Mouse (Mus musculus) midbrain, embryonic 10.5 days (tissue): ENCODE data around the gene Rcc2. TPM values are rescaled to one million over a fixed set of nuclear protein-coding genes. Genes with fewer than 3 reads are reported as not detected.
A peak's percentile ranks its signal among the peaks of the same experiment; 100 is the strongest.

Source experiments
- DNase-seq: peaks from one replicate; pipeline ENCODE4 v3.0.0-alpha.2; 2017; ENCODE audit warnings: low spot score
- H3K27ac ChIP-seq: fragments of 300-500 bp; sonication (generic); replicated peaks from 2 replicates; pipeline ENCODE4 v1.5.1; 2016; ENCODE audit warnings: mild to moderate bottlenecking
- H3K27me3 ChIP-seq: fragments of 300-500 bp; sonication (generic); 2 replicates; pipeline ENCODE4 v1.6.1; 2016; ENCODE audit warnings: low read depth, mild to moderate bottlenecking; ENCODE audit not compliant: poor library complexity, severe bottlenecking
- H3K36me3 ChIP-seq: fragments of 300-500 bp; sonication (generic); 2 replicates; pipeline ENCODE4 v1.6.1; 2016; ENCODE audit warnings: mild to moderate bottlenecking, moderate library complexity
- H3K4me1 ChIP-seq: fragments of 300-500 bp; sonication (generic); 2 replicates; pipeline ENCODE4 v1.6.1; 2016
- H3K4me3 ChIP-seq: fragments of 300-500 bp; sonication (generic); 2 replicates; pipeline ENCODE4 v1.5.1; 2016; ENCODE audit warnings: mild to moderate bottlenecking, moderate library complexity
- H3K9me3 ChIP-seq: fragments of 300-500 bp; sonication (generic); replicated peaks from 2 replicates; pipeline ENCODE4 v1.6.1; 2016; ENCODE audit warnings: mild to moderate bottlenecking
- WGBS: fragments of 180-500 bp; shearing (Covaris S2); methylation state at CpG from one replicate; pipeline ENCODE4 v1.1.7; 2016; 5-methylcytosine and 5-hydroxymethylcytosine counted together
- microRNA-seq: library from miRNA; unstranded; fragments of <30 nt; microRNA quantifications from one replicate; pipeline ENCODE4, GENCODE M21; 2017
- polyA plus RNA-seq: library from polyadenylated mRNA; unstranded; fragments of >200 nt; fragmentation: Nextera tagmentation; extraction: Ambion mirVana; gene quantifications from 2 replicates; pipeline ENCODE4 v1.2.1, GENCODE M21; 2016

The Rcc2 gene
- polyA plus RNA-seq, 1 experiment from 2014 or later, result 35.2 TPM

DNA sequence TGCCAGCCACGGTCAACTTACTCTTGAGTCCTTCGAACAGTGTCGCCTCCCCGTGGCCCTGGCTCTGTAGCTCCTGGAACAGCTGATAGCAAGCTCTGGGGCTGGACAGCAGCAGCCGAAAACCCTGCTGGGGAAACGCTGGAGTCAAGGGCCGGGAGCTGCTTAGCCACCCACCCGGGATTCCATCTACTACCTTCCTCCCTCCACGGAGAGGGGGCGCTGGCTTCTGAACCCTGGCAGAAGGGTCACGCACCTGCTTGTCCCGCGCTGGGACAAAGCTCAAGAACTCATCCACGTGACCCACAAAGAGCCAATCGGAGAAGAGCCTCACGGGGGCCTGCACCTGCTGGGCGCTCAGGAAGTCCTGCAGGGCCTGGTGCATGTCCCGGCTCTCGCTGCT, 50.0 kb downstream of the Rcc2 start:
- Histone ChIP-seq H3K4me1 (peaks cover 26% of the 10 kb centered on the region), H3K36me3 (no peaks in the 10 kb centered on the region), H3K27ac (peak overlapping the region; percentile 70), H3K9me3 (no peaks in the 10 kb centered on the region), H3K4me3 (peak overlapping the region; percentile 45), H3K27me3 (peaks cover 24% of the 10 kb centered on the region)
- WGBS, result 5% methylated on average over 19 of the region's 19 CpGs
- DNase-seq, result peak; percentile 60

- DNase-seq, result no peak
- peaks cover 34% of the 10 kb centered on the region for H3K4me1 ChIP-seq
- peaks cover 10% of the 10 kb centered on the region; the same call in 1 of the 2 replicates for H3K27me3 ChIP-seq
- H3K36me3 ChIP-seq, result no peaks in the 10 kb centered on the region
- H3K4me3 ChIP-seq, result no peak overlapping the region
- WGBS, result 73% methylated on average over 7 of the region's 7 CpGs
- no peaks in the 10 kb centered on the region for H3K9me3 ChIP-seq
- H3K27ac ChIP-seq, result no peak overlapping the region
Measured at GRCm38 (mm10) chr4:140753366-140753765, 53.0 kb downstream of the Rcc2 start.

GRCm38 (mm10) chr4:140755811-140756210, 55.5 kb downstream of the Rcc2 start:
- Histone ChIP-seq H3K4me1 (peaks cover 39% of the 10 kb centered on the region), H3K27ac (no peak overlapping the region), H3K9me3 (no peaks in the 10 kb centered on the region), H3K36me3 (no peaks in the 10 kb centered on the region), H3K4me3 (no peak overlapping the region), H3K27me3 (peaks cover 13% of the 10 kb centered on the region)
- 88% methylated on average over 3 of the region's 3 CpGs for WGBS
- DNase-seq, result no peak

DNA sequence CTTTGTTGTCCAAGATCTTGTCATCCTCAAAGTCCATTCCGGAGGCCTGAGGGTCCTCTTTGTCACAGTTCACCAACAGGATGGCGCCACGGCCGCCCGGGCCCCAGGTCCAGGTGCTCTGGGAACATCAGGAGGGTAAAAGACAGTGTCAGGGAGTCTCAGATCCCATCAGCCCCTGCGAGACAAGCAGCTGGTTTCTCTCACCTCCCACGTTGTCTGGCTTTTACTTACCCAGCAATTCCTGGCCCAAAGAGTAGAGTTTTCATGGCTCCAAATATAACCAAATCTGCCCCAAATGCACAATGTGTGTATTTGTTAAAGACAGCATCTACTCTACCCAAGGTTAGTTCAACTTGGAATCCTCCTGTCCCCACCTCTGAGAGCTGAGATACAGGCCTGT, 61.3 kb downstream of the Rcc2 start:
- peaks cover 4% of the 10 kb centered on the region for H3K27me3 ChIP-seq
- no peak overlapping the region for H3K27ac ChIP-seq
- H3K4me3 ChIP-seq, result no peak overlapping the region
- no peaks in the 10 kb centered on the region for H3K9me3 ChIP-seq
- peaks cover 32% of the 10 kb centered on the region for H3K4me1 ChIP-seq
- no peak for DNase-seq
- no peaks in the 10 kb centered on the region for H3K36me3 ChIP-seq
- 85% methylated on average over 7 of the region's 7 CpGs for WGBS

- peaks cover 20% of the 10 kb centered on the region for H3K4me1 ChIP-seq
- H3K9me3 ChIP-seq, result no peaks in the 10 kb centered on the region
- peak; percentile 67 for DNase-seq
- peaks cover 4% of the 10 kb centered on the region for H3K27me3 ChIP-seq
- no peak overlapping the region for H3K4me3 ChIP-seq
- WGBS, result 19% methylated on average over 9 of the region's 9 CpGs
- no peak overlapping the region for H3K27ac ChIP-seq
- H3K36me3 ChIP-seq, result no peaks in the 10 kb centered on the region
Measured at GRCm38 (mm10) chr4:140763158-140763557, 62.8 kb downstream of the Rcc2 start.

DNA sequence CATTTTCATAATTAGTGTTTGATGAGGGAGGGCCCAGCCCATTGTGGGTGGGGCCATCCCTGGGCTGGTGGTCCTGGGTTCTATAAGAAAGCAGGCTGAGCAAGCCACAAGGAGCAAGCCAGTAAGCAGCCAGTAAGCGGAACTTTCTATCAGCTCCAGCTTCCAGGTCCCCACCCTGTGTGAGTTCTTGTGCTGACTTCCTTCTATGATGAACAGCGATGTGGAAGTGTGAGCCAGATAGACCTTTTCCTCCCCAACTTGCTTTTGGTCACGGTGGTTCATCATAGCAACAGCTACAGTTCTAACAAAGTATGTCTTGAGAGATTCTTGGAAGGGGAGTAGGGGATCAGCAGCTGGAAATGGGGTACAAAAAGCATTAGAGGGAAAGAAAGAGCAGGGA, 65.6 kb downstream of the Rcc2 start:
- 91% methylated on average over 3 of the region's 3 CpGs for WGBS
- DNase-seq, result no peak
- H3K4me1 ChIP-seq, result peaks cover 10% of the 10 kb centered on the region

GRCm38 (mm10) chr4:140768973-140769372, 68.6 kb downstream of the Rcc2 start:
- Histone ChIP-seq H3K27ac (no peak overlapping the region), H3K9me3 (no peaks in the 10 kb centered on the region), H3K4me1 (peaks cover 16% of the 10 kb centered on the region), H3K36me3 (no peaks in the 10 kb centered on the region), H3K4me3 (no peak overlapping the region), H3K27me3 (no peaks in the 10 kb centered on the region)
- WGBS, result 82% methylated on average over 5 of the region's 5 CpGs
- DNase-seq, result no peak

More for the DNA sequence above, 65.6 kb downstream of the Rcc2 start:
- H3K36me3 ChIP-seq, result no peaks in the 10 kb centered on the region
- no peaks in the 10 kb centered on the region; the same call in 1 of the 2 replicates for H3K27me3 ChIP-seq
- no peaks in the 10 kb centered on the region for H3K9me3 ChIP-seq
- H3K4me3 ChIP-seq, result no peak overlapping the region
- no peak overlapping the region for H3K27ac ChIP-seq

GRCm38 (mm10) chr4:140770433-140770832, 70.1 kb downstream of the Rcc2 start:
- DNase-seq, result peak; percentile 26
- peak overlapping the region; percentile 38 for H3K4me3 ChIP-seq
- no peaks in the 10 kb centered on the region for H3K9me3 ChIP-seq
- H3K4me1 ChIP-seq, result peaks cover 16% of the 10 kb centered on the region
- H3K27ac ChIP-seq, result peak overlapping the region; percentile 28; the same call in 1 of the 2 replicates
- H3K36me3 ChIP-seq, result no peaks in the 10 kb centered on the region
- no peaks in the 10 kb centered on the region for H3K27me3 ChIP-seq
- WGBS, result 17% methylated on average over 13 of the region's 13 CpGs

DNA sequence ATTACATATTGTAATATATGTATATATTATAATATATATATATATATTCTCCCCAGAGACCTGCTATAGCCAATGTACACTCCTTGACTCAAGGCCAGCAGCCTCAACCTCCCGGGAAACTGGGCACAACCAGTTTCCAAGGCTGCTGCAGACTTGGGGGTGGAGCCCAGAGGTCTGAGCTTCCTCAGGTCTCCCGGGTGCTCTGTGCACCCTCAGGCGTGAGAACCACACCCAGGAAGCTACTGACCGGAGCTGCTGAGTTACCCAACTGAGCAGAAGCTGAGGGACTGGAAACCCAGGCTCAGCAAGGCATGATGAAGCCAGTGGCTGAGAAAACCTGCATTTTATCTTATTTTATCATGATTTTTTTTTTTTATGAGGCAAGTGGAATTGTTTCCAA, 70.8 kb downstream of the Rcc2 start:
- no peak overlapping the region for H3K27ac ChIP-seq
- no peaks in the 10 kb centered on the region for H3K27me3 ChIP-seq
- DNase-seq, result no peak
- H3K36me3 ChIP-seq, result no peaks in the 10 kb centered on the region
- peaks cover 16% of the 10 kb centered on the region for H3K4me1 ChIP-seq
- H3K9me3 ChIP-seq, result no peaks in the 10 kb centered on the region
- H3K4me3 ChIP-seq, result no peak overlapping the region
- 61% methylated on average over 4 of the region's 4 CpGs for WGBS

Small RNA genes lying within 50 kb of the gene (microRNA-seq; reads per million reads assigned to microRNA genes)
- gene Gm23045, result not detected
- gene Gm25951, result not detected

Other genes with a start within 250 kb of the Rcc2 start
- gene Arhgef10l, start 34.5 kb upstream of the Rcc2 start, polyA plus RNA-seq, result 25.1 and 32.4 TPM in 2 replicates
- gene Padi6, start 42.1 kb downstream of the Rcc2 start, polyA plus RNA-seq, result 0.05 TPM in 1 of 2 replicates, not detected in the other
- 0.54 and 0.55 TPM in 2 replicates for gene Padi4, start 73.7 kb downstream of the Rcc2 start, polyA plus RNA-seq
- 0.10 and 0.15 TPM in 2 replicates for gene Padi3, start 110.1 kb downstream of the Rcc2 start, polyA plus RNA-seq
- 0.04 and 0.06 TPM in 2 replicates for gene Padi1, start 145.2 kb downstream of the Rcc2 start, polyA plus RNA-seq
- gene Padi2, start 205.8 kb downstream of the Rcc2 start, polyA plus RNA-seq, result 0.15 and 1.4 TPM in 2 replicates